Mouse (Mus musculus): Measurements from ENCODE around the gene Cxcr4. TPM values are rescaled to one million over a fixed set of nuclear protein-coding genes. Genes with fewer than 3 reads are reported as not detected.
A peak's percentile ranks its signal among the peaks of the same experiment; 100 is the strongest.

Cxcr4 gene
- total and polyA plus RNA-seq, 2 experiments = 0.74 to 1.8 TPM

DNA sequence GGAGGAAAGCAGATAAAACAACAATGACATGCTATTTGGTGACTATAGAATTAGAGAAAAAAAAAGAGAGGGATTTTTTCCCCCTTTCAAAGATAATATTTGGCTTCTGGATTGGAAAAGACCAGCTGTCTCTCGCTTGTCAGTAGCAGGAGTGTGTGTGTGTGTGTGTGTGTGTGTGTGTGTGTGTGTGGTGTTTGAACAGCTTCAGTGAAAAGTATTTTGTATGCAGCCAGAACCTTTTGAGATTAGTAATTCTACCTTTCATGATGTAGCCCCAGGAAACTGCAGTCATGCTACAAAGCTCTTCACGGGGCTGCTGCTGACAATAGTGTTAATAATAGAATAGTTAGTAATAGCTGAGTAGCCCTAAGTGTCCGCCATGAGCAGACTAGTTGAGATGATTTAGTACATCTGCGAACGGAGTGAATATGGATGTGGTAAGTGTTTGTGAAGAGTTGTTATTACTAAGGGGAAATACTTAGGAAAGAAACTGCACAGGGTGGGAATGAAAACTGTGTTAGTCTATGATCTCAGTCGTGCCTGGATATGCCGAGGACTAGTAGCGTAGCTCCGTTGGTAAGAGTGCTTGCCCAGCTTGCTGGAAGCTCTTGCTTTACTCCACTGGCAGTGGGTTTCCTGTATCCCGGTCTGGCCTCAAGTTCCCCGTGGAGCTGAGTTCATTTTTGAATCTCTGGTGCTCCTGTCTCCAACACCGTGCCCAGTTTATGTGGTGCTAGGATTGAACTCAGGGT lies 2.4 kb upstream of the Cxcr4 start:
- Histone ChIP-seq H3K4me1 (ENCODE audit: control insufficient read depth, insufficient read depth, low read length) (peaks cover 7% of the 10 kb centered on the region; the same call in 1 of the 2 replicates), H3K4me3 (ENCODE audit: insufficient read depth, low read depth, low read length) (no peak overlapping the region), H3K27me3 (ENCODE audit: control insufficient read depth, insufficient read depth, low read length) (peaks cover 8% of the 10 kb centered on the region; the same call in 1 of the 2 replicates), H3K36me3 (ENCODE audit: control insufficient read depth, insufficient read depth, low read length) (no peaks in the 10 kb centered on the region), H3K27ac (replicated peaks; ENCODE audit: insufficient read depth, low read depth, low read length) (no peak overlapping the region), H3K9ac (ENCODE audit: low read depth, low read length) (no peak overlapping the region), H3K79me2 (ENCODE audit: control insufficient read depth, insufficient read depth, low read length) (no peaks in the 10 kb centered on the region)
- DNase-seq (ENCODE audit: extremely low read depth, low read depth, low spot score) = no peak
- no peak for TF ChIP-seq CTCF (IDR thresholded peaks at IDR 0.05; ENCODE audit: low read depth, low read length)
- WGBS = 39% methylated on average over 12 of the region's 12 CpGs

DNA sequence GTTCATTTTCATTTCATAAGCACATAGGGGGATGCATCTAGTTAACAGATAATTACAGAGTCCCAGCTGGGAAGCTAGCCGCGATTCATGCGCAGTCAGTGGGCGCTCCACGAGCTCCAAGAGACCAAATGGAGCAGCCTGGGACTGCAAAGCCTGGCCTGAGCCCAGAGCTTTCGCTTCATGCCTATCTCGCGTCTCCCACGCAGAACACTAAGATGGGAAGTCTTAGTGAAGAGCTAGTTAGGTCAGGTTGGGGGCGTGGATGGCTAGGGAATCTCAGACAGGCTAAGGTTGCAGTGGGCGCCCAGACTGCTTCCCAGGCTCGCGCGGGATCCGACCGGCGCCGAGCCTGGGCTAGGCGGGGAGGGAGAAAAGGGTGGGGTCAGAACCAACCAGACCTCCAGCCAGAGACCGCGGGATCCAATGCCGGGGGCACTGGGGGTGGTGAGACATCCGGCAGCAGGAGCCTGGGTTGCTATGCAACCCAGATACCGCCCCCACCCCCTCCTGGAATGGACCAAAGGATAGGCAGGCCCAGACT lies 938 bp upstream of the Cxcr4 start:
- Histone ChIP-seq H3K27ac (replicated peaks; ENCODE audit: insufficient read depth, low read depth, low read length) (no peak overlapping the region), H3K27me3 (ENCODE audit: control insufficient read depth, insufficient read depth, low read length) (peaks cover 8% of the 10 kb centered on the region; the same call in 1 of the 2 replicates), H3K9ac (ENCODE audit: low read depth, low read length) (peak overlapping the region; percentile 21; the same call in 1 of the 2 replicates), H3K36me3 (ENCODE audit: control insufficient read depth, insufficient read depth, low read length) (no peaks in the 10 kb centered on the region), H3K4me1 (ENCODE audit: control insufficient read depth, insufficient read depth, low read length) (peaks cover 7% of the 10 kb centered on the region; the same call in 1 of the 2 replicates), H3K4me3 (ENCODE audit: insufficient read depth, low read depth, low read length) (peak overlapping the region; percentile 52), H3K79me2 (ENCODE audit: control insufficient read depth, insufficient read depth, low read length) (no peaks in the 10 kb centered on the region)
- 2% methylated on average over 24 of the region's 24 CpGs for WGBS
- no peak for DNase-seq (ENCODE audit: extremely low read depth, low read depth, low spot score)
- no peak for TF ChIP-seq POLR2A (IDR thresholded peaks at IDR 0.05; ENCODE audit: extremely low read depth, insufficient read depth, low read length)
- TF ChIP-seq CTCF (IDR thresholded peaks at IDR 0.05; ENCODE audit: low read depth, low read length) = no peak

DNA sequence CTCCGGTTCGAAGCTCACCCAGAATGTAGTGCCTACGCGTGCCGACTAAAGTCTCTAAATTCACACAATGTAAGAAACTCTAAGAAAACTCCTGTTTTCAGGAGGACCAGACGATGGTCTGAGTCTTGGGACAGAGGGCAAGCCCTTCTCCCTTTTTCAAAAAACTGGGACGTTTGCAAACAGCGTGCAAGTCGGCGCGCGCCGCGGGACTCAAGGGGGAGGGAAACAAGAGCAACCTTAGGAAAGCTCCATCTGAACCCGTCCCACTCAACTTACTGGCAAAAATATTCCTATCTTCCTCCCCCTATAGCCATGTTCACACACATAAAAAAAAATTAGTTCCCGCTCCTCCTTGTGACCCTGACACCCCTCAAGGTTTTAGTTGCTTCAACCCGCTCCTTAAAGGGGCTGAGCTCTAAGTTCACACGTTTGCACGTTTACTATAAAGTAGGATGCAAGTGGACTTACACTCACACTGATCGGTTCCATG lies 327 bp downstream of the Cxcr4 start:
- peak overlapping the region; percentile 37 for H3K4me3 ChIP-seq (ENCODE audit: insufficient read depth, low read depth, low read length)
- no peak for DNase-seq (ENCODE audit: extremely low read depth, low read depth, low spot score)
- H3K27me3 ChIP-seq (ENCODE audit: control insufficient read depth, insufficient read depth, low read length) = peaks cover 8% of the 10 kb centered on the region; the same call in 1 of the 2 replicates
- TF ChIP-seq CTCF (IDR thresholded peaks at IDR 0.05; ENCODE audit: low read depth, low read length) (no peak), POLR2A (IDR thresholded peaks at IDR 0.05; ENCODE audit: extremely low read depth, insufficient read depth, low read length) (no peak)
- no peaks in the 10 kb centered on the region for H3K79me2 ChIP-seq (ENCODE audit: control insufficient read depth, insufficient read depth, low read length)
- H3K27ac ChIP-seq (replicated peaks; ENCODE audit: insufficient read depth, low read depth, low read length) = no peak overlapping the region
- H3K4me1 ChIP-seq (ENCODE audit: control insufficient read depth, insufficient read depth, low read length) = peaks cover 10% of the 10 kb centered on the region
- WGBS = under 1% methylated on average over 20 of the region's 20 CpGs
- H3K36me3 ChIP-seq (ENCODE audit: control insufficient read depth, insufficient read depth, low read length) = no peaks in the 10 kb centered on the region
- H3K9ac ChIP-seq (ENCODE audit: low read depth, low read length) = peak overlapping the region; percentile 41; the same call in 1 of the 2 replicates

- no peaks in the 10 kb centered on the region for H3K36me3 ChIP-seq (ENCODE audit: control insufficient read depth, insufficient read depth, low read length)
- no peak overlapping the region for H3K27ac ChIP-seq (replicated peaks; ENCODE audit: insufficient read depth, low read depth, low read length)
- H3K79me2 ChIP-seq (ENCODE audit: control insufficient read depth, insufficient read depth, low read length) = no peaks in the 10 kb centered on the region
- peak overlapping the region; percentile 59 for H3K4me3 ChIP-seq (ENCODE audit: insufficient read depth, low read depth, low read length)
- peaks cover 8% of the 10 kb centered on the region; the same call in 1 of the 2 replicates for H3K27me3 ChIP-seq (ENCODE audit: control insufficient read depth, insufficient read depth, low read length)
- 2% methylated on average over 63 of the region's 63 CpGs for WGBS
- H3K4me1 ChIP-seq (ENCODE audit: control insufficient read depth, insufficient read depth, low read length) = peaks cover 10% of the 10 kb centered on the region
- DNase-seq (ENCODE audit: extremely low read depth, low read depth, low spot score) = no peak
- TF ChIP-seq CTCF (IDR thresholded peaks at IDR 0.05; ENCODE audit: low read depth, low read length) (no peak), POLR2A (IDR thresholded peaks at IDR 0.05; ENCODE audit: extremely low read depth, insufficient read depth, low read length) (no peak)
- H3K9ac ChIP-seq (ENCODE audit: low read depth, low read length) = 0 out of 2 replicates have a peak overlapping the region, but pooled peaks have one; percentile 39
Measured at GRCm38 (mm10) chr1:128590816-128591720, 1.0 kb downstream of the Cxcr4 start.

- no peak overlapping the region for H3K4me3 ChIP-seq (ENCODE audit: insufficient read depth, low read depth, low read length)
- H3K4me1 ChIP-seq (ENCODE audit: control insufficient read depth, insufficient read depth, low read length) = peaks cover 10% of the 10 kb centered on the region
- peaks cover 8% of the 10 kb centered on the region; the same call in 1 of the 2 replicates for H3K27me3 ChIP-seq (ENCODE audit: control insufficient read depth, insufficient read depth, low read length)
- no peak overlapping the region for H3K27ac ChIP-seq (replicated peaks; ENCODE audit: insufficient read depth, low read depth, low read length)
- H3K79me2 ChIP-seq (ENCODE audit: control insufficient read depth, insufficient read depth, low read length) = no peaks in the 10 kb centered on the region
- TF ChIP-seq POLR2A (IDR thresholded peaks at IDR 0.05; ENCODE audit: extremely low read depth, insufficient read depth, low read length) (no peak), CTCF (IDR thresholded peaks at IDR 0.05; ENCODE audit: low read depth, low read length) (no peak)
- no peaks in the 10 kb centered on the region for H3K36me3 ChIP-seq (ENCODE audit: control insufficient read depth, insufficient read depth, low read length)
- 15% methylated on average over 6 of the region's 6 CpGs for WGBS
- no peak overlapping the region for H3K9ac ChIP-seq (ENCODE audit: low read depth, low read length)
- DNase-seq (ENCODE audit: extremely low read depth, low read depth, low spot score) = no peak
Measured at GRCm38 (mm10) chr1:128590011-128590410, 2.1 kb downstream of the Cxcr4 start.
